Mouse (Mus musculus) bone marrow, adult 2 months (tissue): Measurements from ENCODE around the gene Mapkapk2. TPM values are rescaled to one million over a fixed set of nuclear protein-coding genes. Genes with fewer than 3 reads are reported as not detected.

Experiments
- H3K27ac ChIP-seq: fragments of 200-500 bp; 2 replicates; pipeline ENCODE4 v1.5.1; 2012; ENCODE audit warnings: low read depth, mild to moderate bottlenecking, control low read depth, inconsistent platforms, low read length; ENCODE audit not compliant: control insufficient read depth, poor library complexity, insufficient read depth
- H3K4me1 ChIP-seq: fragments of 200-500 bp; 2 replicates; pipeline ENCODE4 v1.6.1; 2011; ENCODE audit warnings: low read length; ENCODE audit not compliant: control insufficient read depth, insufficient read depth
- H3K4me3 ChIP-seq: fragments of 200-500 bp; replicated peaks from 2 replicates; pipeline ENCODE3; 2011; ENCODE audit warnings: mild to moderate bottlenecking, low read depth, low read length, control low read depth; ENCODE audit not compliant: control insufficient read depth
- CTCF ChIP-seq: fragments of 200-500 bp; IDR thresholded peaks from 2 replicates; pipeline ENCODE4 v1.5.1; 2011; ENCODE audit warnings: low read length, control low read depth; ENCODE audit not compliant: control insufficient read depth, insufficient read depth
- POLR2A ChIP-seq: fragments of 200-500 bp; IDR thresholded peaks from 2 replicates; pipeline ENCODE4 v1.6.1; 2011; ENCODE audit warnings: low read depth, mild to moderate bottlenecking, control low read depth, low read length, borderline replicate concordance; ENCODE audit not compliant: control insufficient read depth
- WGBS: fragments of 180-500 bp; shearing (Covaris S2); methylation state at CpG from one replicate; pipeline ENCODE4 v1.1.7; 2018; 5-methylcytosine and 5-hydroxymethylcytosine counted together
- polyA plus RNA-seq: library from polyadenylated mRNA; stranded (reverse); fragments of >200 nt; gene quantifications from 2 replicates; pipeline ENCODE4 v1.2.4, GENCODE M21; 2011; ENCODE audit warnings: low replicate concordance; ENCODE audit not compliant: missing spikeins, insufficient read depth, insufficient read length

Mapkapk2 gene
- polyA plus RNA-seq, 1 experiment = 38.1 TPM

DNA sequence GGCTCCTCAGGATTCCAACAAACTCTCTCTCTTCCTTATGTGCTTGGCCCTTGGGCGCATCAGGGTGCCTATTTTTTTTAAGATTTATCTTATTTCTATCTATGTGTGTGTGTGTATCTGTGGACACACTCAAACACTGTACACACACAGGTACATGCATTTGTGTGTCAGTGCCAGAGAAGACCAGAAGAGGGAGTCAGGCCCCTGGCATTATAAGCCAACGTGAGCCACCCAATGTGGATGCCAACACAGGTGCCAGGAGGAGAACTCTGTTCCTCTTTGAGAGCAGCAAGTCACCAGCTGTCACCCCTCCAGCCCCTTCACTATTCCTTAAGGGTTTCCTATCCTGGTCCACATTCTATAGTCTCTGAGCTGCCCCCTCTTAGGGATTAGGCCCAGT lies 21.4 kb upstream of the Mapkapk2 start:
- Histone ChIP-seq H3K27ac (no peak overlapping the region), H3K4me1 (no peaks in the 10 kb centered on the region), H3K4me3 (no peak overlapping the region)
- TF ChIP-seq POLR2A = no peak
- TF ChIP-seq CTCF = peak; percentile 88
- 37% methylated on average over 2 of the region's 2 CpGs for WGBS

DNA sequence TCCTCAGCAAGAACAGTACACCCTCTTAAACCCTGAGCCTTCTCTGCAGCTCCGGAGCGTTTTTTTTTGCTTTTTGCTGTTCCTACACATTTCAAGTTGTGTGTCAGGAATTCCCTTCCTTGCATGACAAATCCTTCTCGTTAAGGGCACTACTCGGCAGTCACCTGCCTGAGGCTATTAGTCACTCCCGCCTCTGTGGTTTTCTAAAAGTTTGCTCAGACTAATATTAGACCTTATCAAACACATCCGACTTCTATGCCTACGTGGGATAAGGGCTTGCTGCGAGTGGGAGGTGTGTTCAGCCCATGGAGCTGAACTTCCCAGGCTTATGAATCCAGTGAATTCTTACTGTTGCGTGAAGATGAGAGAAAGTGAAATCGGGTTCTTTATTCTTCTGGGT lies 20.9 kb upstream of the Mapkapk2 start:
- TF ChIP-seq POLR2A (no peak), CTCF (no peak)
- Histone ChIP-seq H3K27ac (no peak overlapping the region), H3K4me1 (no peaks in the 10 kb centered on the region), H3K4me3 (no peak overlapping the region)
- WGBS = 62% methylated on average over 10 of the region's 10 CpGs

DNA sequence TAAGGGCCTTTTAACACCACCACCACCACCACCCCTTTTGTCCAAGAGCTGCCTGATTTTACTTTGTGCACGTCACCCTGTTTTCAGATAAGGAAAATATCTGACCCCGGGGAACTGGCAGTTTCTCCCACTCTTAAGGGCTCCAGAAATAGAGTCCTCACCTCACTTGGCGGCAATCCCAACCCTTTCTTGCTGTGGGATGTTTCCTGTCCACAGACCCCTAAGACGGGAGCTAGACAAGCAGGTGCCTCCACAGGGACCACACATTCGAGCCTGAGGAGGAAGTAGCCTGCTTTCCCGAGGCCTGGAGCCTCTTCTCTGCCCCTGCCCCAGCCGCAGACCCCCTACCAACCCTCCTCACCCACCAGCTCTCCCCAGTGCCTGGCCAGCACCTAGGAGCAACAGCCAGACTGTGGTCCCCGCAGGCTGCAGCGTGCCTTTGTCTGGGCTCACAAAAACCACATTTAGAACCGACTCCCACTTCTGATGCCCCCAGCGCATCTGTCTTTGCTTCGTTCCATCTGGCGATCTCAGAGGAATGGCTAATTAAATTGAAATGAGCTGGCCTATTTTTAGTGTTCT lies 18.9 kb upstream of the Mapkapk2 start:
- Histone ChIP-seq H3K27ac (no peak overlapping the region), H3K4me3 (no peak overlapping the region), H3K4me1 (no peaks in the 10 kb centered on the region)
- WGBS = 39% methylated on average over 13 of the region's 13 CpGs
- no peak for TF ChIP-seq POLR2A

DNA sequence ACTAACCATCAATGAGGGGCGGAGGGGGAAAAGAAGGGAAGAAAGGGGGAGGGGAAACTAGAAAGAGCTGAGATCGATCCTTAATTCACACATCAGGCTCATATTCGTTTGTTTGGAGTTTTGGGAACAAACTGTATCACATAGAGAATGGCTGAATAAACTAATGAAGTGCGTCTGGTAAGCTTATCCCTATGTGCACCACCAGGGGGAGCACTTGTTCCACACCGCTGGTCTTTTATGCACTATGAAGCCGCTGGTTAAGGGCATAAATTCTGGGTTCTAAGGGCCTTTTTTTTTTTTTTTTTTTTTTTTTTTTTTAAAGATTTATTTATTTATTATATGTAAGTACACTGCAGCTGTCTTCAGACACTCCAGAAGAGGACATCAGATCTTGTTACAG lies 18.3 kb upstream of the Mapkapk2 start:
- H3K27ac ChIP-seq = no peak overlapping the region
- no peak for TF ChIP-seq POLR2A
- peak; percentile 88 for TF ChIP-seq CTCF
- 9% methylated on average over 6 of the region's 6 CpGs for WGBS
- no peak overlapping the region for H3K4me3 ChIP-seq
- no peaks in the 10 kb centered on the region; the same call in 1 of the 2 replicates for H3K4me1 ChIP-seq

DNA sequence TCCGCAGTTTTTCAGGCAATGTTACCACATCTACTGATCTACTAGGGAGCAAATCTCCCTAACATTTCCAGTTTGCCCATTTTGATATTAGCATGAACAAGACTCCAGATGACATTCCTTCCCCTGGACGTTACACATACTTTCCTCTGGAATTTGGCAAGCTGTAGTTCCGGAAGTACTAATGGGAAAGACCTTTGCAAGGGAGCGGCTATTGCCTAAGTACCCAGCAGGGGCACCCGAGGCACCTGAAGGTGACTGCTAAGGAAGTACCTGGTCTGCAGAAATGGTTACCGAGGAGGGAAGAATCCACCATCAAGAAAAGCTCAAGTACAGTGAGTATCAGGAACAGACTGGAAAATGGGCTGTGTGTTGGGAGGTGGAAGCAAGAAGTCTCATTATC lies 14.9 kb upstream of the Mapkapk2 start:
- 36% methylated on average over 6 of the region's 6 CpGs for WGBS
- Histone ChIP-seq H3K27ac (no peak overlapping the region), H3K4me3 (no peak overlapping the region), H3K4me1 (no peaks in the 10 kb centered on the region; the same call in 1 of the 2 replicates)
- TF ChIP-seq CTCF (no peak), POLR2A (no peak)

DNA sequence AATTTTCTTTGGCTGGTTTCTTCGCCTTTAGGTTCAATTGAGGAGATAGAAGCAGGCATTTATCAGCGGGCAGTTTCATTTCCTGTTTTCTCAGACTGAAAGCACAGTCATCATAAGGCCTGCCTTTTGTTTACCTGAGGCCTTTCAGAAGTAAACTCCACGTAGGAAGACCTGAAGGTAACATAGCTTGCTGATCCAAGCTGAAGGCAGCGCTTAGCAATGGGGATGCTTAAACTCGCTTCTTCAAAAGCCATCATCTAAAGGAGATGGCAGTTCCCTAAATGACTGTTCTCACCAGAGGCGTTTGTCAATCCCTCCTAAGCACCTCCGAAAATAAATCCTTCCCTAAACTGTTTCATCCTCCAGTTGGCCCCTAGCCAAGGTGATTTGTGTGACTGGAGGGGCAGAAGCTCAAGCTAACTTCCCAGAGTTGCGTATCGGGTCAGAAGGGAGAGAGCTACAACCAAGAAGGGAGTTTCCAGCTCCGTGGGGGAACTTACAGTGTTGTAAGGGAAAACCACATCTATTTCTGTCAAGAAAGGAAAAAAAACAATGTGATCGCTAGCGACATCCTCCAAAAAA lies 13.0 kb upstream of the Mapkapk2 start:
- H3K4me3 ChIP-seq = no peak overlapping the region
- H3K4me1 ChIP-seq = no peaks in the 10 kb centered on the region; the same call in 1 of the 2 replicates
- 9% methylated on average over 12 of the region's 12 CpGs for WGBS
- H3K27ac ChIP-seq = peak overlapping the region; percentile 49
- no peak for TF ChIP-seq CTCF

DNA sequence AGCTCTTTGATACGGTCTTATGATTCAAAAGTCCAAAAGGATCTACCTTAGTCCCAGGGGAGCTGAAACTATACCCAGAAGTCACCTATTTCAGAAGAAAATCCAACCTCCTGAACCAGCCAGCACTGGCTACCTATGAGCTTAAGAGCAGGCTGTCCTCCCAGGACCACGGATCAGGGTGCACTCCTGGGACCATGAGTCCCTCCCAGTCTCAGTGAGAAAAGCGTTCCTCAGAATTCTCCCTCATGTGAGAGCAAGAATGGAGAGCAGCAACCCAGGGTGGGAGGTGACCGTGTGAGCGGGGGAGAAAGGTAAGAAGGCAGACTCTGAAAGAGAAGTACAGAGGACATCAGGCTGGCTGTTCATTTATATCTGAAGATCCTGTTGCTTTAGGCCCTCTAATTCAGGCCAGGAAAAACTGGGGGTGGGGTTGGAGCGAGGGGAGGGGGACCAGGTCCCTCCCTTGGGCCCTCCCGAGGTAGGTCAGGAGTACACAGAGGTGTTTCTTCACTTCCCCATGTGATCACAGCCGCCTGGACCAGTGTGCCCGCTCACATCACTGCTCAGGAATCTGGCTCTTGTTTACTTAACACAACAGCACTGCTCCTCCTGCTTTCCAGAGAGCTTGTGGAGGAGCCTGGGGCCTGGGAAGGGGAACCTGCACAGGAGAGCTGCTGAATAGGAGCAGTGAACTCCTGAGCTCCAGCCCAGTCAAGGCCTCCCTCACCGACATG lies 10.1 kb upstream of the Mapkapk2 start:
- H3K27ac ChIP-seq = no peak overlapping the region
- 74% methylated on average over 10 of the region's 10 CpGs for WGBS
- H3K4me3 ChIP-seq = no peak overlapping the region
- TF ChIP-seq CTCF = no peak
- TF ChIP-seq POLR2A = no peak
- H3K4me1 ChIP-seq = peaks cover 7% of the 10 kb centered on the region

DNA sequence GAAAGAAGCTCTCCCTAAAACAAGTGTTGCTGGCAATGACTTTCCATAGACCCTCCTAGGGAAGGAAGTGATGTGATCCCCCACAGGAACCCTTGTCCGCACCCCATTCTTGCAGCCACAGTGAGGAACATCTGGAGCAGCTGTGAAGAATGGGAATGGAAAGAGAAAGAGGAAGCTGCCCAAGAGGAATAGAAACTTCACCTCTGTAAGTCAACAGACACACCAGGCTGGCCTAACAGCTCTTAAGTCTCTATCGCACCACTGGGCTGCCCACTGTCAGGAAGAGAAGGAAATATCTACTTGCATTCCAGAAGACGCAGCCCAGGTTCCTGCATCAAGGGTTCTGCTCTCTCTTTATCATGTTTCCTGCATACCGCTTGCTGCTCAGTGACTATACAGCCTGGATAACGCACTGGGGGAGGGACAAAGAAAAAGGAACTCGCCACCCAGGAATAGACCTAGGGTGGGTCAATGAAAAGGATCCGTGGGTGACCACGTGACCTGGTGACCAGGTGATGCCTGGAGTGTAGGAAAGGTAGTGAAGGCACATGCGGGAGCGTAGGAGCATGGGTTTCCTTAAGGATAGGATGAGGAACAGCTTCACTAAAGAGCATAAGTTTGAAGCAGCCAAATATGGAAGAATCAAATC lies 6.3 kb upstream of the Mapkapk2 start:
- H3K4me1 ChIP-seq = peaks cover 7% of the 10 kb centered on the region
- H3K27ac ChIP-seq = peak overlapping the region; percentile 66
- WGBS = 17% methylated on average over 10 of the region's 10 CpGs
- H3K4me3 ChIP-seq = peak overlapping the region; percentile 2
- TF ChIP-seq CTCF (no peak), POLR2A (no peak)
